Comparison of ENCODE assay signal across 9 mouse cellular contexts in the genomic region with DNA sequence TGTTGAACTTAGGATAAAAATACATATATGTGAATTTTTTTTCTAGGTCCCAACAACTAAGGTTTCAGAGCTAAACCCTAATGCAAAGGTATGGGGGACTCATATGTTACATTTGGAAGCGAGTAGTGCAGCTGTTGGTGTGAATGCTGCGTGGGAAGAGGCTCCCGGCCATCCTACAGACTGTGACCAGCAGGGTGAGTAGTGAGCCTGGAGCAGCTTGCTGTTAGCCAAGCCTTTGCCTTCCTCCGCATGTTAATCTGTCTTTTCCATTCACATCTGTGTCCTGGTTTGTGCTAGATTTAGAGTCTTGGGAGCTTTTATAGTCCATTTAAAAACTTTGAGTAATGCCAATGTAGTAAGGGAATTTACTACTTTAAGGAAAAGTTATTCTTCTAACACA. TPM values are rescaled to one million over a fixed set of nuclear protein-coding genes. Genes with fewer than 3 reads are reported as not detected.
DNase-seq lines count a peak whose midpoint lies in the region; ATAC-seq and TF ChIP-seq lines count a peak whose summit lies in the region.
"Had no signal": no experiment of that assay in that cellular context is flagged by ENCODE, and none has a peak within 500 bp of the region (broad histone marks: within the 10 kb centered on the region; RNA-seq: fewer than 3 reads in every experiment).

No protein-coding gene starts in this region.

- WGBS in kidney, adult 2 months, result 77% methylated on average over 4 of the region's 4 CpGs
- WGBS in kidney, embryonic 14.5 days, result 73% methylated on average over 4 of the region's 4 CpGs
- 80% methylated on average over 4 of the region's 4 CpGs for WGBS in bone marrow, adult 2 months

- H3K79me2 ChIP-seq in CH12.LX (replicated peaks; ENCODE audit: control insufficient read depth, extremely low read depth, insufficient read depth, poor library complexity, severe bottlenecking), result peaks cover 16% of the 10 kb centered on the region

- no peaks in the 10 kb centered on the region; the same call in 1 of the 2 replicates for H3K4me1 ChIP-seq in kidney, adult 2 months (ENCODE audit: control insufficient read depth, insufficient read depth, low read length)
- no peaks in the 10 kb centered on the region for H3K4me1 ChIP-seq in kidney, embryonic 14.5 days (ENCODE audit: control insufficient read depth, insufficient read depth, low read length)
- H3K4me1 ChIP-seq in CH12.LX (ENCODE audit: control insufficient read depth in 1 of 2, insufficient read depth in 2 of 2), result peaks cover 24 to 67% of the 10 kb centered on the region in 2 experiments
- no peaks in the 10 kb centered on the region; the same call in 1 of the 2 replicates for H3K4me1 ChIP-seq in bone marrow, adult 2 months (ENCODE audit: control insufficient read depth, insufficient read depth, low read length)
- H3K4me1 ChIP-seq: embryonic facial prominence, embryonic 15.5 days; neural tube, embryonic 13.5 days had no signal

- dilution Hi-C loops in CH12.LX (cut with MboI; ENCODE audit: extremely low pct_ligation_motif_present, extremely low pct_unique_long_range_greater_than_20kb, low sequenced_read_pairs), result no loop called here

- H3K9me3 ChIP-seq in kidney, embryonic 14.5 days (ENCODE audit: control insufficient read depth, low read length), result no peaks in the 10 kb centered on the region
- H3K9me3 ChIP-seq in CH12.LX (replicated peaks; ENCODE audit: low read length), result no peaks in the 10 kb centered on the region
- H3K9me3 ChIP-seq: embryonic facial prominence, embryonic 15.5 days; neural tube, embryonic 13.5 days had no signal

- H3K9ac ChIP-seq in kidney, embryonic 14.5 days (ENCODE audit: low read depth, low read length), result no peak overlapping the region
- H3K9ac ChIP-seq in CH12.LX (ENCODE audit: insufficient read depth, low read depth), result no peak overlapping the region
- H3K9ac ChIP-seq: embryonic facial prominence, embryonic 15.5 days; neural tube, embryonic 13.5 days had no signal

- ATAC-seq in kidney, embryonic 14.5 days (ENCODE audit: low FRiP score, low TSS enrichment), result no peak
- ATAC-seq in megakaryocyte progenitor cell, adult 5-6 weeks (replicated peaks; ENCODE audit: poor library complexity), result peak; percentile 44; the same call in 1 of the 2 replicates

- H3K36me3 ChIP-seq in kidney, adult 2 months (ENCODE audit: control insufficient read depth, insufficient read depth, low read length), result peaks cover 5% of the 10 kb centered on the region
- H3K36me3 ChIP-seq in kidney, embryonic 14.5 days (ENCODE audit: control insufficient read depth, insufficient read depth, low read length), result peaks cover 37% of the 10 kb centered on the region; the same call in 1 of the 2 replicates
- peaks cover 33 to 64% of the 10 kb centered on the region in 2 experiments for H3K36me3 ChIP-seq in CH12.LX (replicated peaks in 1 of 2; ENCODE audit: control insufficient read depth in 1 of 2, insufficient read depth in 1 of 2, low read length in 1 of 2)

- TF ChIP-seq POLR2A in kidney, adult 2 months (IDR thresholded peaks at IDR 0.05; ENCODE audit: low read depth, low read length), result no peak
- no peak for TF ChIP-seq POLR2A in CH12.LX (IDR thresholded peaks at IDR 0.05; ENCODE audit: low read depth, low read length)
- TF ChIP-seq POLR2A in bone marrow, adult 2 months (IDR thresholded peaks at IDR 0.05; ENCODE audit: borderline replicate concordance, control insufficient read depth, low read depth, low read length), result no peak

- no peak for DNase-seq in kidney, adult 2 months
- no peak for DNase-seq in CH12.LX (ENCODE audit: extremely low read depth)
- DNase-seq in thymus, postnatal 0 days (ENCODE audit: low spot score), result no peak
- no peak for DNase-seq in adrenal gland, postnatal 4 days (ENCODE audit: low spot score in 2 of 2)

- TF ChIP-seq EP300 in CH12.LX (IDR thresholded peaks at IDR 0.05; ENCODE audit: low read length), result no peak

- TF ChIP-seq CTCF in kidney, adult 2 months (conservative IDR thresholded peaks at IDR 0.05; ENCODE audit: insufficient read depth, insufficient read length, low read depth, low read length), result peak; percentile 42; the same call in 1 of the 2 replicates
- peak in 1 of 2 experiments; percentile 46; a peak in 2 of 4 replicates for TF ChIP-seq CTCF in CH12.LX (conservative IDR thresholded peaks at IDR 0.05 in 1 of 2, IDR thresholded peaks at IDR 0.05 in 1 of 2; ENCODE audit: low read depth in 2 of 2, low read length in 2 of 2)
- peak; percentile 19; the same call in 1 of the 2 replicates for TF ChIP-seq CTCF in bone marrow, adult 2 months (IDR thresholded peaks at IDR 0.05; ENCODE audit: control insufficient read depth, insufficient read depth, low read length)

- H3K27me3 ChIP-seq in kidney, adult 2 months (replicated peaks; ENCODE audit: control insufficient read depth, insufficient read depth, low read length), result no peaks in the 10 kb centered on the region
- no peaks in the 10 kb centered on the region for H3K27me3 ChIP-seq in kidney, embryonic 14.5 days (ENCODE audit: control insufficient read depth, insufficient read depth, low read length)
- H3K27me3 ChIP-seq in CH12.LX (replicated peaks), result no peaks in the 10 kb centered on the region
- H3K27me3 ChIP-seq: embryonic facial prominence, embryonic 15.5 days; neural tube, embryonic 13.5 days had no signal

- no peak overlapping the region for H3K4me3 ChIP-seq in kidney, adult 2 months (ENCODE audit: insufficient read depth, low read depth, low read length)
- H3K4me3 ChIP-seq in kidney, embryonic 14.5 days (ENCODE audit: low read length), result no peak overlapping the region
- no peak overlapping the region for H3K4me3 ChIP-seq in CH12.LX (replicated peaks in 1 of 3; ENCODE audit: low read depth in 2 of 3, low read length in 2 of 3, poor library complexity in 1 of 3)
- H3K4me3 ChIP-seq in bone marrow, adult 2 months (replicated peaks; ENCODE audit: control insufficient read depth, low read depth, low read length), result no peak overlapping the region
- H3K4me3 ChIP-seq: embryonic facial prominence, embryonic 15.5 days; neural tube, embryonic 13.5 days had no signal

- in situ Hi-C loops in CH12.LX (cut with MboI; ENCODE audit: low pct_ligation_motif_present, low pct_unique_long_range_greater_than_20kb, low sequenced_read_pairs), result no loop called here

- H3K27ac ChIP-seq in kidney, adult 2 months (ENCODE audit: insufficient read depth, low read depth, low read length), result no peak overlapping the region
- H3K27ac ChIP-seq in kidney, embryonic 14.5 days (ENCODE audit: low read depth, low read length), result no peak overlapping the region
- H3K27ac ChIP-seq in CH12.LX (ENCODE audit: insufficient read depth, low read depth), result peak overlapping the region; percentile 41
- no peak overlapping the region for H3K27ac ChIP-seq in bone marrow, adult 2 months (ENCODE audit: control insufficient read depth, insufficient read depth, low read depth, low read length, poor library complexity)
- H3K27ac ChIP-seq: embryonic facial prominence, embryonic 15.5 days; neural tube, embryonic 13.5 days had no signal

- no peak overlapping the region for H3K4me2 ChIP-seq in kidney, embryonic 14.5 days (replicated peaks; ENCODE audit: low read depth, low read length)
- H3K4me2 ChIP-seq in CH12.LX (ENCODE audit: insufficient read depth, low read depth, poor library complexity, severe bottlenecking), result no peak overlapping the region
- H3K4me2 ChIP-seq: embryonic facial prominence, embryonic 15.5 days; neural tube, embryonic 13.5 days had no signal

- TF ChIP-seq RAD21 in CH12.LX (IDR thresholded peaks at IDR 0.05; ENCODE audit: low read depth, low read length), result peak; percentile 6

TF ChIP-seq in CH12.LX, 34 proteins besides CTCF, POLR2A, EP300 and RAD21:
- TF ChIP-seq ZC3H11A (IDR thresholded peaks at IDR 0.05; ENCODE audit: low read depth, low read length), result no peak
- TF ChIP-seq ZKSCAN1 (IDR thresholded peaks at IDR 0.05; ENCODE audit: borderline replicate concordance, low read depth, low read length), result no peak
- no peak for TF ChIP-seq CHD1 (IDR thresholded peaks at IDR 0.05; ENCODE audit: low read depth, low read length)
- no peak for TF ChIP-seq USF2 (conservative IDR thresholded peaks at IDR 0.05; ENCODE audit: low read depth, low read length)
- no peak for TF ChIP-seq MXI1 (IDR thresholded peaks at IDR 0.05; ENCODE audit: low read depth, low read length)
- TF ChIP-seq BHLHE40 (IDR thresholded peaks at IDR 0.05; ENCODE audit: low read depth, low read length), result no peak
- no peak for TF ChIP-seq MEF2A (IDR thresholded peaks at IDR 0.05; ENCODE audit: borderline replicate concordance, low read depth, low read length)
- TF ChIP-seq CHD2 (IDR thresholded peaks at IDR 0.05; ENCODE audit: low read length), result no peak
- no peak for TF ChIP-seq PAX5 (IDR thresholded peaks at IDR 0.05; ENCODE audit: low read length)
- TF ChIP-seq UBTF (IDR thresholded peaks at IDR 0.05; ENCODE audit: low read depth, low read length), result no peak
- TF ChIP-seq POLR2AphosphoS2 (IDR thresholded peaks at IDR 0.05; ENCODE audit: low read depth, low read length), result no peak
- TF ChIP-seq TCF12 (IDR thresholded peaks at IDR 0.05; ENCODE audit: low read depth, low read length), result no peak
- TF ChIP-seq MAZ (IDR thresholded peaks at IDR 0.05; ENCODE audit: low read depth, low read length), result no peak

RNA-seq across cellular contexts. Expression of a gene that starts 43.1 kb away (rescaled TPM):
- 17.9 and 21.5 TPM in 2 replicates for polyA plus RNA-seq in kidney, adult 2 months (2012; rRNA removed)
- 35.0 and 46.9 TPM in 2 replicates for polyA plus RNA-seq in kidney, embryonic 14.5 days (2014; fragmentation: Nextera tagmentation; extraction: Ambion mirVana)
- 52.5 and 57.9 TPM in 2 replicates for total RNA-seq in CH12.LX (2012; rRNA removed)
- total RNA-seq in CH12.LX (2014; rRNA removed), result 58.3 and 65.4 TPM in 2 replicates
- polyA plus RNA-seq in CH12.LX (2012; ENCODE audit: insufficient read length, low read depth), result 52.3 and 63.3 TPM in 2 replicates
- polyA plus RNA-seq in bone marrow, adult 2 months (2011; ENCODE audit: insufficient read depth, insufficient read length, low replicate concordance, missing spikeins), result 27.8 and 39.2 TPM in 2 replicates
- 77.1 and 82.9 TPM in 2 replicates for total RNA-seq in megakaryocyte progenitor cell, adult 5-6 weeks (2015)
- 73.3 and 90.9 TPM in 2 replicates for total RNA-seq in megakaryocyte progenitor cell, adult 5-6 weeks (2017)
- polyA plus RNA-seq in thymus, postnatal 0 days (2015; fragmentation: Nextera tagmentation; extraction: Ambion mirVana), result 31.1 and 33.2 TPM in 2 replicates
- total RNA-seq in adrenal gland, postnatal 4 days (2021), result 10 to 100 TPM; 80.8 to 88.5 TPM
